Mouse (Mus musculus) left cerebral cortex, adult 9 months (tissue): ENCODE measurements around the gene Fn1.

Experiments
- DNase-seq, 2 experiments: peaks; one replicate each; pipeline ENCODE4 v3.0.0; 2022; ENCODE audit warnings: low spot score in 2 of 2

Fn1 gene

GRCm38 (mm10) chr1:71650741-71651140 lies 2.3 kb downstream of the Fn1 start:
- DNase-seq: no peak

- DNase-seq: no peak
Observed at GRCm38 (mm10) chr1:71648166-71648565, 4.8 kb downstream of the Fn1 start.

- DNase-seq: no peak
Observed at GRCm38 (mm10) chr1:71646774-71647173, 6.2 kb downstream of the Fn1 start.

GRCm38 (mm10) chr1:71645999-71646398 lies 7.0 kb downstream of the Fn1 start:
- DNase-seq: no peak

- no peak for DNase-seq
Observed at GRCm38 (mm10) chr1:71645466-71645865, 7.5 kb downstream of the Fn1 start.

GRCm38 (mm10) chr1:71642794-71643193 lies 10.2 kb downstream of the Fn1 start:
- DNase-seq: no peak

GRCm38 (mm10) chr1:71641206-71641605 lies 11.8 kb downstream of the Fn1 start:
- DNase-seq: no peak

GRCm38 (mm10) chr1:71640157-71640556 lies 12.8 kb downstream of the Fn1 start:
- DNase-seq: no peak

- no peak for DNase-seq
Observed at GRCm38 (mm10) chr1:71636665-71637064, 16.3 kb downstream of the Fn1 start.

- no peak for DNase-seq
Observed at GRCm38 (mm10) chr1:71636116-71636515, 16.9 kb downstream of the Fn1 start.

- no peak for DNase-seq
Observed at GRCm38 (mm10) chr1:71635101-71636014, 17.6 kb downstream of the Fn1 start.

GRCm38 (mm10) chr1:71634471-71634981 lies 18.5 kb downstream of the Fn1 start:
- no peak for DNase-seq

GRCm38 (mm10) chr1:71632387-71632786 lies 20.6 kb downstream of the Fn1 start:
- no peak for DNase-seq

GRCm38 (mm10) chr1:71631811-71632210 lies 21.2 kb downstream of the Fn1 start:
- DNase-seq: no peak

- DNase-seq: no peak
Observed at GRCm38 (mm10) chr1:71630243-71630642, 22.8 kb downstream of the Fn1 start.

- DNase-seq: no peak
Observed at GRCm38 (mm10) chr1:71623625-71624024, 29.4 kb downstream of the Fn1 start.

- DNase-seq: no peak
Observed at GRCm38 (mm10) chr1:71621526-71621925, 31.5 kb downstream of the Fn1 start.

- DNase-seq: no peak
Observed at GRCm38 (mm10) chr1:71614545-71615246, 38.3 kb downstream of the Fn1 start.

GRCm38 (mm10) chr1:71612256-71612655 lies 40.7 kb downstream of the Fn1 start:
- no peak for DNase-seq

GRCm38 (mm10) chr1:71609916-71610315 lies 43.1 kb downstream of the Fn1 start:
- no peak for DNase-seq

- DNase-seq: no peak
Observed at GRCm38 (mm10) chr1:71609057-71609775, 43.8 kb downstream of the Fn1 start.
